Mouse (Mus musculus): ENCODE measurements around the gene Nrp1.

Nrp1 gene

GRCm38 (mm10) chr8:128371789-128372188, 13.4 kb downstream of the Nrp1 start:
- peak; percentile 95 for DNase-seq

DNA sequence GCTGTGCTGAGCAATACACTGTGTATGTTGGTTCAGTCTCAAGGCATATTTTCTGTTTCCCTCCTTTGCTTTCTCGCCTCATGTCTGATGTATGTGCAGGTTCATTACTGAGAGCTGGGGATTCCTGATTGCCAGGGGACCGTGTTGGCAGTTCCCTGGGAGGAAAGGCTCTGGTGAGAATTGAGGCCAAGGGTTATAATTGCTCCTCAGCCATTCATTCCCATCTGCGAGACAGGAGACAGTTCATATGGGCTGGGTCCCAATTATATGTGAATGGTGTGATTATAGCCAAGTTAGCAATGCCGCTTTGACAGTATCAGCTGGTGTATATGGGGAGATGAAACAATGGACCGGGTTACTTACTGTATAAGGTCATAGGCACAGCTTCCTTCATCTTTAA, 14.3 kb downstream of the Nrp1 start:
- peak; percentile 84 for DNase-seq

- peak; percentile 94 for DNase-seq
Observed at GRCm38 (mm10) chr8:128373418-128373817, 15.0 kb downstream of the Nrp1 start.

- peak; percentile 82 for DNase-seq
Observed at GRCm38 (mm10) chr8:128375291-128375690, 16.9 kb downstream of the Nrp1 start.

GRCm38 (mm10) chr8:128383176-128383575, 24.8 kb downstream of the Nrp1 start:
- peak; percentile 96 for DNase-seq

GRCm38 (mm10) chr8:128384366-128384765, 26.0 kb downstream of the Nrp1 start:
- peak; percentile 72 for DNase-seq

- peak; percentile 85 for DNase-seq
Observed at GRCm38 (mm10) chr8:128384921-128385332, 26.5 kb downstream of the Nrp1 start.

GRCm38 (mm10) chr8:128386963-128387621, 28.7 kb downstream of the Nrp1 start:
- DNase-seq: peak; percentile 98

DNA sequence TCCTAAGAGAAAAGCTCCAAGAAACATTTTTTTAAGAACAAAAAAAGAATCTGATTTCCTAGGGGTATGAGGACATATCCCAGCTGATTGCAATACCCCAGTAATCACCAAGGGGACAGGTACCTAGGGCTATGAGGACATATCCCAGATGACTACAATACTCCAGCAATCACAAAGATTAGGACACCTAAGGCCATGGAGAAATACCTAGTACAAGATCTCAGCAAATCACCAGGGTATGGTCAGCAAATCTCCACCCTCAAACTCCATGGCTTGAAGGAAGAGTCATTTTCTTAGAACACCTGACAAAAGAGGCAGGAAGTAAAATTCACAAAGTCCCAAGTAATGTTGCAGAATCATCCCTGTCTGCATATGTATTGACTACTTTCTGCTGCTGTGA, 32.4 kb downstream of the Nrp1 start:
- DNase-seq: peak; percentile 72

- peak; percentile 84 for DNase-seq
Observed at GRCm38 (mm10) chr8:128391182-128391760, 32.9 kb downstream of the Nrp1 start.

DNA sequence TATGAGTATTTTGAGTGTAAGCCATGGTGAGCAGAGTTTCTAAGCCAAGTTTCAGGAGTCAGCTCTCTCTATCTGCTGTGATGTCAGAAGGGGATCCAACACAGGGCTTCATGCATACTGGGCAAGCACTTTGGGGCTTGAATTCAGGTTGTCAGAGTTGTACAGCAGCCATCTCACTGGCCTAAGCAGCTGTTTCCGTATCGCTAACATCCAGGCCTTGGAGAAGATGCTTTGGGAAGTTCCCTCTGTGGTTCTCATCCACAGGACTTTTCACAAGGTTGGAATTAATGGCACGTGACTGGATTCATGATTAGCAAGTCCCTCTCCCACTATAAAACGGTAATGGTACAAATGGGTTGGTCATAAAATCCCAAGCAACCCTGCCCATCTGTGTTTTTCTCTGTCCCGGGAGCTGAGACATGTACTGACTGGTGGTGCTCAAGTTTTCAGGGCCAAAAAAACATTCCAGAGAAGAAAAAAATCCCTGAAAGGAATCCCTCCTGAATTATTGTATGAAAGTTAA, 36.3 kb downstream of the Nrp1 start:
- peak; percentile 93 for DNase-seq

DNA sequence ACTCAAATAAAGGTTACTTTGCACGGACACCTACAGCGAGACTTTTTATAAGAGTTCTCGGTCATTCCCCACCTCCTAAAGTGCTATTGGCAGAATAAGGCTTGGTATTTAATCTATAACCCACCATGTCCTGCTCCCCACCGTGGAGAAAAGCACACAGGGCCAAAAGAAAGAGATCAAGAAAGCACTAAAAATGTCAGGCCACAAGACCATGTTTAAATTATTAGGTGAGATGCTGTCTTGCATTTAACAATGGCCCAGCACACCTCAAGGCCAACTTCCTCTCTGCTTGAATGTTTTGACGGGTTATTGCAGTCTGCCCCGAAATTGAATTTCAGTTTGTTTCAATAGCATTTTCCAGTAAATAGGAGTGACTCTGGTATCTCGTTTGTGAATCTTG, 38.6 kb downstream of the Nrp1 start:
- DNase-seq: no peak

DNA sequence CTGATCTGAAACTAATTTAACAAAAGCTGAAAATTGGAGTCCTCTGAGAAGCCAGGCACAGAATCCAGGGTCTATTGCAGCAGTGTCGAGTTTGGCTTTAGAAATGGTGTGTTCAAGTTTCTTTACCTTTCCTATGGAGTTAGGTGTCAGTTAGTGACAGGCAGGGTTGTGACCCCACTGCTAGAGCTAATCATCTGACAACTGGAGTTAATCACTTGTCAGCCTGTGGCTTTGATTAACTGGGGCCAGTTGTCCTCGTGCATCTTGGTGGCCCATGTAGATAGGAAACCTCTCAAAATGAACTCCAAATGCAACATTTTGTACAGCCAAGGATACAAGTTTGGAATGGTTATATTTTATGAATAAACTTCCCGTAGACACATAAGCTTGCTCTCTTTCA, 39.0 kb downstream of the Nrp1 start:
- DNase-seq: no peak

- DNase-seq: no peak
Observed at GRCm38 (mm10) chr8:128398472-128399091, 40.2 kb downstream of the Nrp1 start.

- peak; percentile 71 for DNase-seq
Observed at GRCm38 (mm10) chr8:128400286-128400685, 41.9 kb downstream of the Nrp1 start.

DNA sequence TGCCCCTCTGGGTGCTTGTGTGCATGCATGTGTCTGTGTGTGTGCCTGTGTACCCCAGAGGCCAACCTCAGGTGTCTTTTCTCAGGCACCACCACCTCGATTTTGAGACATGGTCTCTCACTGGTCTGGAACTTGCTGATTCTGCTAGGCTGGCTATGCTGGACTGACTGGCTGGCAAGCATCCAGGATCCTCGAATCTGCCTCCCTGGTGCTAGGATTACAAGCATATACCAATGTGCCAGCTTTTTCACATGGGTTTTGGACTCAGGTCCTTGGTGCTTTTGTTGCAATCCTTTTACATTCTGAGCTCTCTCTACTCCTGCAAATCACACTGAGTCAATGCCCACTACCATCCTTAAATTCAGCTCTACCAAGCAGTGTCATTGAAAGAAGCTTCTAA, 46.5 kb downstream of the Nrp1 start:
- peak; percentile 91 for DNase-seq

DNA sequence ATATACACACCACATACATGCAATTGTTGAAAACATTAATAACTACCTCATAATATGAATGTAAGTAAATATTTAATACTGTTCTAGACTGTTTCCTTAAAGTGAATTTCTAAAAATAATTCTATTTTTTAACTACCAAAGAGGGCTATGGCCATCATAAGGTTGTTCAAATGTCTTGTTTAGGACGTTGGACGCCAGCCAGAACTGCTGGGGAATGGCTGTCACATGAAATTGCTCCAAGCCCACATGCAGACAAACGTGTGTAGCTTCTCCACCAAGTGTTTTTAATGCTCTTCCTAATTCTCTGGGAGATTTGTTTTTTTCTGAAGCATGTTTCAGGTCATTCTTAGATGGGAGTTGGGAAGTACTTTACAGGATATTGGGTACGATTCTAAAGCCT, 55.0 kb downstream of the Nrp1 start:
- DNase-seq: peak; percentile 78

GRCm38 (mm10) chr8:128415730-128416684, 57.6 kb downstream of the Nrp1 start:
- DNase-seq: peak; percentile 89

DNA sequence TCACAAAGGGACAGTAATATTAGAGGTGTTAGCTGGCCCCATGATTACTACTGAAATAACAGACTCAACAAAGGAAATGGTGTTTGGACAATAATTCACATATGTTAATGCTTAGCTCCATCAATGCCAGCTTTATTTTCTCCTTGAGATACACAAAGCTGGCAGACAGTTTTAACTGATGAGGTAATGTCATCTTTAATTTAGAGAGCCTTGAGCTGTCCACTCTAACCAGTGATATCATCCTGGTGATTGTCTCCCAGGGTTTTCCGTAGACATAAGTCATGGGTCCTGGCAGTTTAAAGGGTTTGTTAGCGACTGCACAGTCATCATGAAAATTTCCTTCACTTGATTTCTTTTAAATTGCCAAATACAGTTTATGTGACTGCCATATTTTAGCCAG, 58.5 kb downstream of the Nrp1 start:
- peak; percentile 53 for DNase-seq

GRCm38 (mm10) chr8:128417956-128418796, 59.8 kb downstream of the Nrp1 start:
- DNase-seq: no peak

DNA sequence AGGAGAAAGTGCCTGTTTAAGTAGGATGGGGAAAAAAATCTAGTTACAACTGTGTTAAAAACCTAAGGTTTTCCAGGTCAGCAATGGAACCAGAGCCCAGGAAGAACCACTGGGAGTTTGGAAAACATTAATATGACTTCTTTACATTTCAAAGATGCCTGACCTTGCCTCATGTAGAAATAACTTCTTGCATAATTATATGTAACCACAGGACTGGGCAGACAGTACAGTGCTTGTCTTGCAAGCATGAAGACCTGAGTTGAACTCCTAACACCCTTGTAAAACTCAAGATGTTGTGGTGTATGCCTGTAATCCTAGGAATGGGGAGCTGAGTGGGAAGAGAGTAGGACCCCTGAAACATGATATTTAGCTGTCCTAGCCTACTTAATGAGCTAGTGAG, 61.6 kb downstream of the Nrp1 start:
- no peak for DNase-seq

DNA sequence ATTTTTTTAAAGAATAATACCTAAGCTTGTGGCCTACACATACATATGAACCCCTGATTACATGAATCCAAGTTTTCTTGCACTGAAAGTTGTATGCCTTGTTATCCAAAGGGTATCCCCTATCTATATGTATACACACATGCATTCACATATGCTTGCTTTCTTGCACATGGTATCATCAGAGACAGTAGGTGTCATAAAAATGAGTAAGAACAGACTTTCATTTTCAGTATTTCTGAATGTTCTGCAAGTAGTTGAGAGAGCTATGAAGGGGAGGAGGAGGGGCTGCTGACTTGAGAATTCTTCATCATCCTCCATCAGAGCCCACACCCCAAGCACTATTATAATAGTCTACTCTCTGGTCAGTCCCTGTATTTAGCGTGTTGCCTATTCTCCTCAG, 62.0 kb downstream of the Nrp1 start:
- no peak for DNase-seq
